Mouse (Mus musculus) testis, adult 2 months (tissue): ENCODE data around the gene Stk36.

Experiments used
- CTCF ChIP-seq: fragments of 200-500 bp; IDR thresholded peaks from 2 replicates; pipeline ENCODE4 v1.5.1; 2012; ENCODE audit warnings: low read depth, mild to moderate bottlenecking, inconsistent platforms, low read length, moderate library complexity; ENCODE audit not compliant: control insufficient read depth, insufficient read depth, insufficient replicate concordance
- POLR2A ChIP-seq: fragments of 200-500 bp; IDR thresholded peaks from 2 replicates; pipeline ENCODE4 v1.6.1; 2012; ENCODE audit warnings: low read depth, mild to moderate bottlenecking, inconsistent platforms, low read length, moderate library complexity; ENCODE audit not compliant: control insufficient read depth

DNA sequence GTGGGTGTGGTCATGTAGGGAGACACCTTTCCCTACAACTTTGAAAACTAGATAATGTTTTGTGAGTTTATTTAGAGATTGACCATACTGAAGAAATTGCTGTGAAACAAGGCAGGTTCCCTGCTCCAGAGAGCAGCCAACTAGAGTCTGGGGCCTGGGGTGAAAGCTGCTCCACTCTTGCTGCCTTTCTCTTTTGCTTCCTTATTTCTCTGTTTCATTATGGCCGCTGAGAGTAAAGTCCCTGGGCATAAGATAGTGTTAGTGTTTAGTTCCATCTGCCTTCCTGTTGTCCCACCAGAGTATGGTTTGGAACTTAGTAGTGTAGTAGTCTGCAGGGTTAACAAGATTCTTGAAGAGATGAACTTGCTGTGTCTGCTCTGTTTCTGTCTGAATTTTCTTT is 76.6 kb downstream of the Stk36 start:
- TF ChIP-seq CTCF = no peak
- TF ChIP-seq POLR2A = no peak
